Mouse (Mus musculus): ENCODE measurements around the gene Fam217b. TPM values are rescaled to one million over a fixed set of nuclear protein-coding genes. Genes with fewer than 3 reads are reported as not detected.

Fam217b gene
- total RNA-seq, 2 experiments from 2014 or later, result 11.8 to 13.1 TPM

GRCm38 (mm10) chr2:178430231-178430630 lies 15.9 kb downstream of the Fam217b start, which contains the start of gene Cdh26:
TSS of gene Cdh26 (plus strand) at chr2:178430531.
- no peak for DNase-seq
- intact Hi-C loops (cut with DNase I), result no loop called here

GRCm38 (mm10) chr2:178433495-178433894 lies 19.2 kb downstream of the Fam217b start:
- DNase-seq, result no peak
- intact Hi-C loops (cut with DNase I), result no loop called here

GRCm38 (mm10) chr2:178433903-178434302 lies 19.6 kb downstream of the Fam217b start:
- intact Hi-C loops (cut with DNase I), result no loop called here
- DNase-seq, result no peak

DNA sequence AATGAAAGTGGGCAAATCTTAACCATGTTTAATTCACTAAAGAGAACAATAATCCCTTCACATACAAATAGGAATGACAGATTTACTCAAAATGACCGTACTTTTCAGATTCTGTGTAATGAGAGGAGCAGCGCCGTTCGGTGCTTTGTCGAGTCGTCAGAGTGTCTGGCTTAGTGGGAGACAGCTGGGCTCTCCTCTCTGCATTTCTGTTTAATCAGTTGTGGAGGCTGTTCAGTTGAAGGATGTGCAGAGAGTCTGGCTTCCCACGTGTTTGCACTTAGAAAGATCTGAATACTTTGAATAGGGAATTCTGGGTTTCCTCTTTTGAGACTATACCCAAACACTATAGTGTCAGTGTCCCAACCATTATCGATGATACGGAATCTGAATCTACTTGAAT lies 23.0 kb downstream of the Fam217b start:
- intact Hi-C loops (cut with DNase I), result no loop called here
- DNase-seq, result no peak

DNA sequence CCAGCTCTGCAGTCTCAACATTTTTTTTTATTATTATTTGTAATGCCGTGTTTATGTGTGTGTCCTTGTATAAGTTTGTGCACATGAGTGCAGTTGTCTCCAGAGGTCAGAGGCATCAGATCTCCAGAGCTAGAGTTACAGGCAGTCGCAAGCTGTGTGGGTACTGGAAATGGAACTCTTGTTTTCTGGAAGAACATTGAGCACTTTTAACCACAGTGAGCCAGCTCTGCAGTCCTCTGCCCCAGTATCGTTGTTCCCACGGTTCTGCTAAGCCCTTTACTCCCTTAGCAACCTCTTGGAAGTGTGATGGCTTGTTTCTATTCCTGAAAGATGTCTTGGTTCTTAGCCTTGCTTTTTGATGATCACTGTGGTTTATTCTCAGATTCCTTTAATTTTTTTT lies 35.1 kb downstream of the Fam217b start:
- intact Hi-C loops (cut with DNase I), result no loop called here
- DNase-seq, result no peak

DNA sequence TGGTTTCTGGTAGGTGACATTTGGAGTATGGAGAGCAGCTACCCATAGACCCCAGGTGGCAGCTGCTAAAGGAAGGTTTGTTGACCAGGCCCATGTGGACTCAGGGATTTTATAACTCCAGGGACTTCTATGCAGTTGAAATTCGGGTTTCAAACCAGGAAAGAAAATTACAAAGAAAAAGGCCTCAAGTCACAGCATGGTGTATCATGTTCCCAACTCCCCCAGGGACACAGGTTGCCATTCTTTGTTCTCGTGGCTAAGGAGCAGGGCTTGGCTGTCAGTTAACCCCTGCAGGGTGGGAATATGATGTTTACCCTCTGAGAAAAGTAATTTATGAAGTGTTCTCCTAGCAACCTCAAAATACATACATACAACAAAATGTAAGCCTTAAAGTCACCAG lies 35.9 kb downstream of the Fam217b start:
- no peak for DNase-seq

GRCm38 (mm10) chr2:178450961-178451360 lies 36.6 kb downstream of the Fam217b start:
- no peak for DNase-seq
- intact Hi-C loops (cut with DNase I), result no loop called here

More for the DNA sequence above, 35.9 kb downstream of the Fam217b start:
- intact Hi-C loops (cut with DNase I), result no loop called here

DNA sequence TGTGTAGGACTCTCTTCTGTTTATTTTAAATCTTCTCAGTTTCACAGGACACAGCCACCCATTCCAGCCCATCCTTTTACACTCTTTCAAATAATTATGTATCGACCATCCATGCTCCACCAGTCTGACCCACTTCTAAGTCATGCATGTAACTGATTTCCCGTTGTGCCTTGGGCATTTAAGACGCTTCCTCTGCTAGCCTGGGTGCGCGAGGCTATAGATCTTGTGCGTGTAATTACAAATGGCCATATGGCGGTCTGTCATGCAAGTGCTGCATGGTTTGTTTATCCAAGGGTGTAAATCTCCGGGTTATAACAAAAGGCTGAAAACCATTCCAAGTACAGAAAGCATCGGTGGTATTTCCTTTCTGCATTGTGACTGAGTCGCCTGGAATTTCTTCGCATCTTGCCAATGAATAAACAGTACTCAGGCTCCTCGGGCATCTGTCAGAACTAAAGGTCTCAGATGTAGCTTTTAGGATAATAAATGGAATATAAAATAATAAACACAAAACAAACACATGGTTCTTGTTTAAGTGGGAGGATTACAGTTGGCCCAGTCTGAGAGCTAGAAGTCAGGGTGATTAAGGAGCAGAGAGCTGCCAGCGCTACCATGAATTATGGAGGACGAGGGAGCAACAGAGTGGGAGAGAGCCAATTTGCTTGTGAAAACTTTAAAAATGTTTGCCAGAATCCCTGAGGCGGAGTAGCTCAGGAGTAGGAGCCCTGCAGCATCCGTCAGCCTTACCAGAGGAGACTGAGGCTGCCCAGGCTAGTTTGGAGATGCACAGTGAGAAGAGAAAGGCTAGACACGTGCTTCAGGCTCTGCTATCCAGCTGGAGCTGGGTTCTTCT lies 40.6 kb downstream of the Fam217b start:
- DNase-seq, result no peak
- intact Hi-C loops (cut with DNase I), result no loop called here

- no peak for DNase-seq
These were observed 43.1 kb downstream of the Fam217b start for GRCm38 (mm10) chr2:178457414-178457813.

GRCm38 (mm10) chr2:178460353-178460752 lies 46.0 kb downstream of the Fam217b start:
- no peak for DNase-seq

More at GRCm38 (mm10) chr2:178457414-178457813, 43.1 kb downstream of the Fam217b start:
- intact Hi-C loops (cut with DNase I), result no loop called here

DNA sequence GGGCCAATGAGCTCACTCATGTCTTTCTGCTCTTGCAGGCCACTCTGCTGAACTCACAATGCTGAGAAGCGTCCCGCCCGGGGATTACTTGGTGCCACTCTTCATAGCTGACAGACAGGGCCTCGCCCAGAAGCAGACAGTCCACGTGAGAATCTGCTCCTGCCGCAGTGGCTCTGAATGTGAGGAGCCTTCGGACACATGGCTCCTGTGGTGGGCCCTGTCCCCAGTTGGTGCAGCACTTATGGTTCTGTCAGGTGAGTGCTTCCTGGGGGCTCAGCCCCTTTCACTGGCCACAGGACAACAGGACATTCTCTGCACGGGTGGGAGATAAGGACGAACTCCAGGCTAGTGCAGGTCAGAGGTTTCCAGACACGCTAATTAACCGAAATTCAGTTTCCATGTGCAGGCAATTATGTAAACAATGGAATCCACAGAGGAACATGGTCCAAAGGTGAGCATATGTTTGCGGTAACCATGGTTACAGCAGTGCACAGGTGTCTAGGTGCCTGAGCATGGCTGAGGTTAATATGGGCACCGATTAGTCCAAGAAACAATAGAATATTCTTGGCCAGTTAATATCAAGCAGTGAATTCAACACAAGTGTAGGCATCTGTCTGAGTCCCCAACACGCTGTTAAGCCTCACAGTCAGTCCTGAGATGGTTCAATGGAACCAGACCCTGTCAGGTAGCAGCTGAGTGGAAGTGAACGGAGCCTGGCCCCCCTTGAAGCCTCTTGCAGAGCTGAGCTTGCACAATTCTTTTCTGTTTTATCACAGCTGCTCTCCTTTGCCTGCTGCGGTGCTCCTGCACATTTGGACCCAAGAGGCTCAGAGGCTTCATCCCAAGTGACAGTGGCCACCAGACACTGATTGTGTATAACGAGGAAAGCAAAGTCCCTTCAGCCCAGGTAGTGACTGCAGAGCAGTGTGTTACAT lies 57.5 kb downstream of the Fam217b start:
- intact Hi-C loops (cut with DNase I), result no loop called here
- DNase-seq, result no peak

More at GRCm38 (mm10) chr2:178460353-178460752, 46.0 kb downstream of the Fam217b start:
- intact Hi-C loops (cut with DNase I), result no loop called here

DNA sequence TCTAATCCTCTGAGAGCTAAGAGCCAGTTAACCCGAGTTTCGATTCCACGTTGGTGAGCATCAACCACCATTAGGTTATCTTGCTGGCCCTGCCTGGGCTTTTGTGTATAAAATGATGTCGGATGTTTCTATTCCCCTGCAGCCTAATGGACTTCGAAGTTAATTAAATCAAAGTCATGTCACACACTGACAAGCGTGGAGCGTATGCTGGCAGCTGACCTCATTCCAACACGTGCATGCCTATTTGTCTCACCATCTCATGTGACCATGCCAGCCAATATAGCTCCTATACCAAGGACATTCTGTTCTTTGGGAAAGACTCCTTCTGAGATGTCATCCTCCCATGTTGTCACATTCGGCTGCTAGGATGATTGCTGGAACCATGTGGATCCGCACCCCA lies 59.6 kb downstream of the Fam217b start:
- DNase-seq, result no peak
- intact Hi-C loops (cut with DNase I), result no loop called here

Other genes starting within 250 kb of the Fam217b start
- 1 to 10 TPM; 1.4 to 2.3 TPM for gene Sycp2, start 6.8 kb upstream of the Fam217b start, total RNA-seq (2021)
- 10 to 100 TPM; 21.0 to 21.5 TPM for gene Ppp1r3d, start 52 bp upstream of the Fam217b start, total RNA-seq (2021)
- gene Cdh26, start 16.0 kb downstream of the Fam217b start, total RNA-seq (2021), result under 1 TPM; 0.31 to 0.39 TPM

Measured in heart, postnatal 14 days (tissue).